Mouse (Mus musculus) embryonic facial prominence, embryonic 13.5 days (tissue): Measurements from ENCODE around the gene Add3. TPM values are rescaled to one million over a fixed set of nuclear protein-coding genes. Genes with fewer than 3 reads are reported as not detected.

Experiments
- ATAC-seq: fragments of 200-750 bp; cut with Nextera tagmentation; 2 replicates; pipeline ENCODE4 v1.8.0; 2017; ENCODE audit warnings: low read depth; ENCODE audit not compliant: insufficient number of reproducible peaks, insufficient read depth, low FRiP score, low TSS enrichment
- H3K27ac ChIP-seq: fragments of 300-500 bp; sonication (generic); 2 replicates; pipeline ENCODE4 v1.5.1; 2015; ENCODE audit warnings: moderate library complexity, mild to moderate bottlenecking, inconsistent platforms
- H3K27me3 ChIP-seq: fragments of 300-500 bp; sonication (generic); 2 replicates; pipeline ENCODE4 v1.6.1; 2015; ENCODE audit warnings: mild to moderate bottlenecking, inconsistent platforms
- H3K36me3 ChIP-seq: fragments of 300-500 bp; sonication (generic); 2 replicates; pipeline ENCODE4 v1.6.1; 2015; ENCODE audit warnings: mild to moderate bottlenecking, inconsistent platforms
- H3K4me1 ChIP-seq: fragments of 300-500 bp; sonication (generic); 2 replicates; pipeline ENCODE4 v1.6.1; 2015; ENCODE audit warnings: inconsistent platforms
- H3K4me2 ChIP-seq: fragments of 300-500 bp; sonication (generic); 2 replicates; pipeline ENCODE4 v1.6.1; 2015; ENCODE audit warnings: moderate library complexity, mild to moderate bottlenecking, inconsistent platforms
- H3K4me3 ChIP-seq: fragments of 300-500 bp; sonication (generic); 2 replicates; pipeline ENCODE4 v1.5.1; 2015; ENCODE audit warnings: mild to moderate bottlenecking, inconsistent platforms
- H3K9ac ChIP-seq: fragments of 300-500 bp; sonication (generic); 2 replicates; pipeline ENCODE4 v1.6.1; 2015; ENCODE audit warnings: mild to moderate bottlenecking, inconsistent platforms
- H3K9me3 ChIP-seq: fragments of 300-500 bp; sonication (generic); 2 replicates; pipeline ENCODE4 v1.6.1; 2016; ENCODE audit warnings: inconsistent platforms
- WGBS: fragments of 180-500 bp; shearing (Covaris S2); methylation state at CpG from one replicate; pipeline ENCODE4 v1.1.7; 2015; ENCODE audit warnings: mixed read lengths; 5-methylcytosine and 5-hydroxymethylcytosine counted together
- polyA plus RNA-seq: library from polyadenylated mRNA; unstranded; fragments of >200 nt; fragmentation: Nextera tagmentation; extraction: Ambion mirVana; gene quantifications from 2 replicates; pipeline ENCODE4 v1.2.1, GENCODE M21; 2015

Gene Add3
- polyA plus RNA-seq, 1 experiment from 2014 or later: 73.8 TPM

GRCm38 (mm10) chr19:53228064-53228794 is 88.0 kb downstream of the Add3 start:
- Histone ChIP-seq H3K4me1 (no peaks in the 10 kb centered on the region), H3K9me3 (no peaks in the 10 kb centered on the region), H3K4me3 (no peak overlapping the region), H3K9ac (no peak overlapping the region), H3K27ac (no peak overlapping the region), H3K27me3 (no peaks in the 10 kb centered on the region), H3K4me2 (no peak overlapping the region), H3K36me3 (peaks cover 46% of the 10 kb centered on the region)
- ATAC-seq: no peak
- WGBS: 90% methylated on average over 7 of the region's 7 CpGs

GRCm38 (mm10) chr19:53230942-53231815 is 90.9 kb downstream of the Add3 start:
- Histone ChIP-seq H3K4me3 (no peak overlapping the region), H3K4me2 (no peak overlapping the region), H3K36me3 (peaks cover 75% of the 10 kb centered on the region), H3K27ac (no peak overlapping the region), H3K9me3 (no peaks in the 10 kb centered on the region), H3K9ac (no peak overlapping the region), H3K4me1 (no peaks in the 10 kb centered on the region), H3K27me3 (no peaks in the 10 kb centered on the region)
- no peak for ATAC-seq
- 77% methylated on average over 11 of the region's 11 CpGs for WGBS

GRCm38 (mm10) chr19:53233586-53233985 is 93.3 kb downstream of the Add3 start:
- Histone ChIP-seq H3K27ac (no peak overlapping the region), H3K9me3 (no peaks in the 10 kb centered on the region), H3K9ac (no peak overlapping the region), H3K4me1 (no peaks in the 10 kb centered on the region), H3K36me3 (peaks cover 76% of the 10 kb centered on the region), H3K27me3 (no peaks in the 10 kb centered on the region), H3K4me2 (no peak overlapping the region), H3K4me3 (no peak overlapping the region)
- ATAC-seq: no peak
- 95% methylated on average over 7 of the region's 7 CpGs for WGBS

- Histone ChIP-seq H3K36me3 (peaks cover 75% of the 10 kb centered on the region), H3K9me3 (no peaks in the 10 kb centered on the region), H3K9ac (no peak overlapping the region), H3K27ac (no peak overlapping the region), H3K4me3 (no peak overlapping the region), H3K4me2 (no peak overlapping the region), H3K27me3 (no peaks in the 10 kb centered on the region), H3K4me1 (no peaks in the 10 kb centered on the region)
- no peak for ATAC-seq
- 85% methylated on average over 6 of the region's 6 CpGs for WGBS
Observed at GRCm38 (mm10) chr19:53241806-53242205, 101.6 kb downstream of the Add3 start.

GRCm38 (mm10) chr19:53243956-53244355 is 103.7 kb downstream of the Add3 start:
- H3K4me1 ChIP-seq: peaks cover 4% of the 10 kb centered on the region; the same call in 1 of the 2 replicates
- no peak overlapping the region for H3K9ac ChIP-seq
- H3K27ac ChIP-seq: no peak overlapping the region
- no peaks in the 10 kb centered on the region for H3K9me3 ChIP-seq
- H3K4me3 ChIP-seq: no peak overlapping the region
- H3K4me2 ChIP-seq: no peak overlapping the region
- H3K36me3 ChIP-seq: peaks cover 54% of the 10 kb centered on the region
- H3K27me3 ChIP-seq: no peaks in the 10 kb centered on the region
- WGBS: 82% methylated on average over 10 of the region's 10 CpGs
- ATAC-seq: no peak

- H3K36me3 ChIP-seq: peaks cover 28% of the 10 kb centered on the region
- 63% methylated on average over 2 of the region's 2 CpGs for WGBS
- ATAC-seq: no peak
- no peak overlapping the region for H3K9ac ChIP-seq
- no peak overlapping the region for H3K4me2 ChIP-seq
- H3K27me3 ChIP-seq: no peaks in the 10 kb centered on the region
- no peak overlapping the region for H3K4me3 ChIP-seq
- no peaks in the 10 kb centered on the region for H3K9me3 ChIP-seq
- H3K4me1 ChIP-seq: peaks cover 4% of the 10 kb centered on the region; the same call in 1 of the 2 replicates
- H3K27ac ChIP-seq: no peak overlapping the region
Observed at GRCm38 (mm10) chr19:53247558-53247957, 107.3 kb downstream of the Add3 start.

- Histone ChIP-seq H3K9ac (peak overlapping the region; percentile 60; the same call in 1 of the 2 replicates), H3K36me3 (peaks cover 24% of the 10 kb centered on the region), H3K4me3 (peak overlapping the region; percentile 20), H3K4me2 (peak overlapping the region; percentile 46), H3K27me3 (no peaks in the 10 kb centered on the region), H3K9me3 (no peaks in the 10 kb centered on the region), H3K27ac (no peak overlapping the region; the same call in 1 of the 2 replicates), H3K4me1 (peaks cover 4% of the 10 kb centered on the region; the same call in 1 of the 2 replicates)
- 14% methylated on average over 11 of the region's 11 CpGs for WGBS
- no peak for ATAC-seq
Observed at GRCm38 (mm10) chr19:53248023-53248494, 107.8 kb downstream of the Add3 start.

- Histone ChIP-seq H3K9ac (no peak overlapping the region), H3K4me3 (no peak overlapping the region), H3K36me3 (peaks cover 2% of the 10 kb centered on the region; the same call in 1 of the 2 replicates), H3K4me1 (peaks cover 4% of the 10 kb centered on the region; the same call in 1 of the 2 replicates), H3K9me3 (peaks cover under 1% of the 10 kb centered on the region; the same call in 1 of the 2 replicates), H3K4me2 (no peak overlapping the region), H3K27ac (no peak overlapping the region), H3K27me3 (no peaks in the 10 kb centered on the region)
- WGBS: 92% methylated on average over 7 of the region's 7 CpGs
- ATAC-seq: no peak
Observed at GRCm38 (mm10) chr19:53251015-53251414, 110.8 kb downstream of the Add3 start.

- Histone ChIP-seq H3K27me3 (no peaks in the 10 kb centered on the region), H3K4me2 (no peak overlapping the region), H3K27ac (no peak overlapping the region), H3K4me1 (peaks cover 4% of the 10 kb centered on the region; the same call in 1 of the 2 replicates), H3K4me3 (no peak overlapping the region), H3K9ac (no peak overlapping the region), H3K9me3 (peaks cover 3% of the 10 kb centered on the region; the same call in 1 of the 2 replicates), H3K36me3 (no peaks in the 10 kb centered on the region)
- no peak for ATAC-seq
- WGBS: 92% methylated on average over 3 of the region's 3 CpGs
Observed at GRCm38 (mm10) chr19:53251656-53252055, 111.4 kb downstream of the Add3 start.

GRCm38 (mm10) chr19:53252111-53253028 is 112.1 kb downstream of the Add3 start:
- ATAC-seq: no peak
- peaks cover 3% of the 10 kb centered on the region; the same call in 1 of the 2 replicates for H3K9me3 ChIP-seq
- no peaks in the 10 kb centered on the region for H3K36me3 ChIP-seq
- H3K4me2 ChIP-seq: no peak overlapping the region
- no peak overlapping the region for H3K9ac ChIP-seq
- H3K4me3 ChIP-seq: no peak overlapping the region
- H3K4me1 ChIP-seq: peaks cover 4% of the 10 kb centered on the region; the same call in 1 of the 2 replicates
- H3K27me3 ChIP-seq: no peaks in the 10 kb centered on the region
- no peak overlapping the region for H3K27ac ChIP-seq
- WGBS: 86% methylated on average over 15 of the region's 15 CpGs

GRCm38 (mm10) chr19:53256361-53256760 is 116.1 kb downstream of the Add3 start:
- Histone ChIP-seq H3K9ac (no peak overlapping the region), H3K4me2 (no peak overlapping the region), H3K4me1 (no peaks in the 10 kb centered on the region), H3K36me3 (no peaks in the 10 kb centered on the region), H3K9me3 (peaks cover 3% of the 10 kb centered on the region; the same call in 1 of the 2 replicates), H3K27ac (no peak overlapping the region), H3K27me3 (no peaks in the 10 kb centered on the region), H3K4me3 (no peak overlapping the region)
- no peak for ATAC-seq
- 79% methylated on average over 8 of the region's 8 CpGs for WGBS
